Mouse (Mus musculus): ENCODE data around the gene Lctl.
"Not testable (repeated sequence)": the region's sequence is repeated elsewhere in the genome, so short reads cannot be mapped to it uniquely, and the experiment has no call there.

Gene Lctl

DNA sequence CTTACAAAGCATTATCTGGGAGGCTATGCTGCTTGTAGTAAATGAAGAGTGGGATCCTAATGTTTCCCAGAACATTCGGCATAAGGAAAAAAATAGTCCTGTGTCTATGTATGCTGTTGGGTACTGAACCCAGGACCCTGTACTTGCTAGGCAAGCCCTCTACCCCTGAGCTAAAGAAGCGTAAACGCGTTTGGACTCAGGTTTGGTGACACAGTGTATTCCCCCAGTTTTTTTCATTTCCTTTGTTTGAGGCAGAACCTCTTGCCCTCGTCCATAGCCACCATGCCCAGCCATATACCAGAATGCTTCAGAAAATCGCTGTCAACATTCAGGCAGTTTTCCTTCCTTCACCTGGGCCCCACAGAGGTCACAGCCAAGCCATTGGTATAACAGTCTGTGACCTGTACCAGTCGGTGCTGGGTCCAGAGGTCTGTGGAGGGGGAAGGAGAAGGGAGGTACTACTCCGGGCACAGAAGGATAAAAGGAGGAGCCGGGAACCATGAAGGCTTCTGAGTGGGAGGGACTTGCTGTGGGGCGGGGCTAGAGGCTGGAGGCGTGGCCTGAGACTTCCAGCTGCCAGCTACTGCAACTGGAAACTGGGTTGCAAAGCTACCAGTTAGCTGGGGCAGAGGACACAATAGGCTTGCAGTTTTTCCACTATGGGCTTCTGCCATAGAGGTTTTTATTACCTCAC, 3.8 kb downstream of the Lctl start:
- DNase-seq: no peak

DNA sequence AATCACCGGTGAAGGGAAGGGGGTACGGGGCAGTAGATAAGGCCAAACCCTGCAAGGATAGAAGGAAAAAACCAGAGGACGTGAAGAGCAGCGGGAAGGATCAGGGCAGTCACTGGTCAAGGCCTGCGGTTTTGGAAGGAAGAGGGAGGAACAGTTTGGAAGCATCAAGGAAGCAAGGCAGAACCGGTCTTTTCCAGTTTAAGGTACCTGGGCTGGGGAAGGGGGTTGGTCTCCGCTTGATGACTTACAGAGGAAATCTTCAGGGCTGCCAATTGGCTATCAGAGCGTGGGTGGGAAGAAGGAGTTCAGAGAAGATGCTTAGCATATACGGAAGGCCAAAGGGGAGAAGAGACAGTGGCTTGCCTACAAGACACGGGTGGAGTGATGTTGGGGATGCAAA, 5.7 kb downstream of the Lctl start:
- no peak for DNase-seq

DNA sequence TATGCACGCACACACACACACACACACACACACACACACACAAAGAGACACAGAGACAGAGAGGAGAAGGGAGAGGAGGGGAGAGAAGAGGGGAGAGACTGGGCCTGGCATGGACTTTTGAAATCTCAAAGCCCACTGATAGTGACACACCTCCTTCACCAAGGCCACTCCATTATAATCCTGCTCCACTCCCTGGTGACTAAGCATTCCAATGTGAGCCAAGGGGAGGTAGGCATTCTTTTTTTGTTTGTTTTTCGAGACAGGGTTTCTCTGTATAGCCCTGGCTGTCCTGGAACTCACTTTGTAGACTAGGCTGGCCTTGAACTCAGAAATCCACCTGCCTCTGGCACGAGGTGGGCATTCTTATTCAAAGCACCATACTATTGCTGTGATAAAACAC, 7.9 kb downstream of the Lctl start:
- not testable (repeated sequence) for DNase-seq

DNA sequence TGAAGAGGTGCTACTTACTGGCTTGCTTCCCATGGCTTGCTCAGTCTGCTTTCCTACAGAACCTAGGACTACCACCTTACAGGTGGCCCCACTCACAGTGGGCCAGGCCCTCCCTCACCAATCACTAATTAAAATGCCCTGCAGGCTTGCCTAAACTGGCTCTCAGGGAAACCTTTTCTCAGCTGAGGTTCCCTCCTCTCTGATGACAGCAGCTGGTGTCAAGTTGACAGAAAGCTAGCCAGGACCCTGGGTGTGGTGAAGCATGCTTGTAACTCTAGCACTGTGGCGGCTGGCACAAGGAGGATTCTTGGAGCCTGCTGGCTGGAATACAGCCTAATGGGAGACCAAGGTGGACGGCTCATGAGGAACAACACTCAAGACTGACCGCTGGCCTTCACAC, 8.4 kb downstream of the Lctl start:
- no peak for DNase-seq

DNA sequence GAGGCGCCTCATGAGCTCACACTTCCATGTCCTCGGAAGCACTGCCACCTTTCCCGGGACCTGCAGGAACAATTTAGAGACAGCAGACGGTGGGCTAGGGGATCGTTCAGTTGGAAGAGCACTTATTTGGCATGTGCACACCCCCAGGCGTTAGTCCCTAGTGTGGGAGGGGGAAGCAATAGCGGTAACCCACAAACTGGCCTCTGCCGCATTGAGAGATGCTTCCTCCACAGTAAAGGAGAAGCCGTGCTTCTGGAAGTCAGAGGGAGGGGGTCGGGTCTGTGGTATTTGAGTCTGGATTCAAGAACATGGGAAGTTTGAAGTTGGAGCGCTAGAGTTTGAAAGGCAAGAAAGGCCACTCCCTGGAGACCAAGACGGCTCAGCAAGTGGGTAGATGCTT, 9.2 kb downstream of the Lctl start:
- DNase-seq: no peak

DNA sequence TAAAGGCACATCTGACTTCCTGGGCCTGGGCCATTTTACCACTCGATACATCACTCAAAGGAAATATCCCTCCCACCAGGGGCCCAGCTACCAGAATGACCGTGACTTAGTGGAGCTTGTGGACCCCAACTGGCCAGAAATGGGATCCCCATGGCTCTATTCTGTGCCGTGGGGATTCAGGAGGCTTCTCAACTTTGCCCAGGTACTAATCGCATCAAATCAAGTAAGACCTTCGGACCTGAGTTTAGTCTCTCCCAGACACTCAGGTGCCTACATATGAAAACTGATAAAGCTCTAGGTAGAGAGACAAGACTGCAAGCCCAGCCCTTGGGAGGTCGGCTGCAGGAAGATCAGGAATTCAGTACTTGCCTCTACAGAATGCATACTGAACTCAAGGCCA, 14.7 kb downstream of the Lctl start:
- DNase-seq: no peak

GRCm38 (mm10) chr9:64138896-64139295, 21.9 kb downstream of the Lctl start:
- peak; percentile 29 for DNase-seq

GRCm38 (mm10) chr9:64139879-64140278, 22.9 kb downstream of the Lctl start:
- no peak for DNase-seq

DNA sequence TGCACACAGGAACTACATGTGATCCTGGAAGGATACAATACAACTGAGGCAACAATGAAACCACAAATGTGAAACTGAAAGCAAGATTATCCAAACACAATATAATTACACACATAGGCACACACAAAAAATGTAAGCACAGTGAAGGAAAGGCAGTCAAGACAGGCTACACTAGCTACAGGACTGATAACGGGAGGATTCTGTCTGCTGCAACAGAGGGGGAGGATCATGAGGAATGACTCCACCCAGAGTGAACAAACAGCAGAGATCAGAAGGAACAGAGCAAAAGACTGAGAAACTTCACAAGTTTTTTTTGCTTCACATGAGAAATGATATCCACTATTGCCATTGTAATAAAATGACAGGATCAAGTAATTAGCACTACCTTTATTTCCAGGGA, 39.7 kb downstream of the Lctl start:
- DNase-seq: no peak

- no peak for DNase-seq
Observed at GRCm38 (mm10) chr9:64160471-64160870, 43.5 kb downstream of the Lctl start.

DNA sequence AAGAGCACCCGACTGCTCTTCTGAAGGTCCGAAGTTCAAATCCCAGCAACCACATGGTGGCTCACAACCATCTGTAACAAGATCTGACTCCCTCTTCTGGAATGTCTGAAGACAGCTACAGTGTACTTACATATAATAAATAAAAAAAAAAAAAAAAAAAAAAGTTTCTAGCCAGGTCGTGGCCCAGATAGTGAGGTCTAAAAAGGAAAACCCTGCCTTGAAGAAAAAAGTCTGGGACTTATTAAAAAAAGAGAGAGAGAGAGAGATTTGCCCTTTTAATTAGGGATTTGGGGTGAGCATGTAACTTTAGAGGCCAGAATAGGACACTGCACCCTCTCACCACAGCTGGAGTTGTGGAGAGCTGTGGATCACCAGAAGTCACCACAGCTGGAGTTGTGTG, 53.0 kb downstream of the Lctl start:
- not testable (repeated sequence) for DNase-seq

DNA sequence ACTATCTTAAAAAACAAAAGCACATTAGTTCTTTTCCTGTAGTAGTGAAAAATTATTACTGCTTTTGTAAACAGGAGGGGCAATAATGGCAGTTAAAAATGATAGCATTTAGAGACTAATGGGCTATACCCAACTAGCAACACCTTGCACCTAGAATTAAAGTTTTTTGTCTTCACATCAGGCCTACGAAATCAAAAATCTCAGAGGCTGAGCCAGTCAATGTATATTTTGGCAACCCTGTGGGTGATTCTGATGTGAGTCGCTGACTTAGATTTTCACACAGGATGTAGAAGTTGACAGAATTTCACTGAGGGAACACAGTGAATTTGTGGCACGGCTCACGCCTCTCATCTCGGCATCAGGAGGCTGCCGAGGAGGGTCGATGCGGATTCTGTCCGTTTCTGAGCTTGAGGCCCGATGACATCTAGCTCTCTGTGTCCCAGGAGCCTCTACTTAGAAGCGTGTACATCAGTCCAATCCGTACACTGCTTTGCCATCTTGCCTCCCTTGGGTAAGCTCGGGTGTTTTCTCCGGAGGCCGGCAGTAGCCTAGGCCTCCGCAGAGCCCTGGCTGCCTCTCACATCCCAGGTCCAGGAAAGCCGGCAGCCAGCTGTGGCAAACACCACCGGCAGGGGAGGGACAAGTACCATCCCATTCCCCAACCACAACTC, 55.3 kb downstream of the Lctl start:
- no peak for DNase-seq

GRCm38 (mm10) chr9:64172816-64173665, 56.1 kb downstream of the Lctl start, which contains the start of the genes Zwilch and Rpl4:
Zwilch (minus strand) TSS chr9:64173104.
Rpl4 (plus strand) TSS chr9:64173375.
- DNase-seq: peak; percentile 77

DNA sequence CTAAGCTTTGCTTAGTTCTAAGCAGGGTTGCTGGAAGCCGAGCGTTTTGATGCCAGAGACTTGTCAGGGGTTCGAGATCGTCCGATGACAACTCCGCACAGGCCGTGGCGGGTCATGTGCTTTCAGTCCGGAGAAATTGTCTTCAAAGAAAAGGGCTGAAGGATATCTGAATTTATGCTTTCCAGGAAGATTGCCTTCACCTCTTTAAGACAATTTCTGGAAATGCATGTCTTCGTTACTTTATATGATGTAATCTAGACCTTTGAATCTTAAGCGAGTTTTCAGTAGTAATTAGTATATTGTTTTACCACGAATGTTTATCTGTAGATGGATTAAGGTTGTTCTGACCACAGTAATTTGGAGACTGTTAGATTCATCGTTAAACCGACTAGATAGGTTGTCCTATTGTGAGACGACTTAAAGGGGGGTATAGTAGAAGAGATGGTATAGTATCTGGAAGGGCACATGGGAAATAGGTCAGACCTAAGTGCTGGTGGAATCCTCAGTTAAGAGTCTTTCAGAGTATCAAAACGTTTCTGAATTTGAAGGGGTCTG, 56.8 kb downstream of the Lctl start:
- no peak for DNase-seq

GRCm38 (mm10) chr9:64174341-64174740, 57.4 kb downstream of the Lctl start:
- DNase-seq: no peak

DNA sequence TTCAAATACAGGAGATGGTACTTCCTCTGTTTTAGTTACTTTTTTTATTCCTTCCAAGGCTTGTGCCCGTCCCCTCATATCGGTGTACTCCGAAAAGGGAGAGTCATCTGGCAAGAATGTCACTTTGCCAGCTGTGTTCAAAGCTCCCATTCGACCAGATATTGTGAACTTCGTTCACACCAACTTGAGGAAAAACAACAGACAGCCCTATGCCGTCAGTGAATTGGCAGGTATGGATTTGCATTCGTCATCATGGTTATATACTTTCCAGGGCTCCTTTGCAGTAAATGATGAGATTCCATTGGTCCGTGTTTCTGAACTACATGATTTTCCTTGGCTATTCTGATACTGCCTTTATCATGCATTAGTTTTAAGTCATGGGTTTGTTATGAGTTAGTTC, 57.8 kb downstream of the Lctl start:
- no peak for DNase-seq

GRCm38 (mm10) chr9:64175378-64175777, 58.4 kb downstream of the Lctl start:
- no peak for DNase-seq

DNA sequence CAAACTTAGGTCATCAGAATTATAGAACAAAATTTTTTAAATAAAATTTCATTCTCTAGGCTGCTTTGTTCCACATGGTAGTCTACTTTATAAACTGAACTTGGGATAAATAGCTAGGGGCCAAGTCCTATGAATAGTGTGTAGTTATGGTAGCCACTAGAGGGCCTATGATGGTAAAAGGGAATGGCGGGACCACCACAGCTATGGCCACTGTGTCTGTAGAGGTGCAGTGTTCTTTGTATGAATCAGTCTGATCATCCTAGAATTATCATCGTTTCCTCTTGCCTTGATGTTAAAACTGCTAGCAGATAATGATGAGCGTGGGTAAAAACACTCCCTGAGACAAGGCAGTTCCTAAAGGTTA, 61.6 kb downstream of the Lctl start:
- no peak for DNase-seq

DNA sequence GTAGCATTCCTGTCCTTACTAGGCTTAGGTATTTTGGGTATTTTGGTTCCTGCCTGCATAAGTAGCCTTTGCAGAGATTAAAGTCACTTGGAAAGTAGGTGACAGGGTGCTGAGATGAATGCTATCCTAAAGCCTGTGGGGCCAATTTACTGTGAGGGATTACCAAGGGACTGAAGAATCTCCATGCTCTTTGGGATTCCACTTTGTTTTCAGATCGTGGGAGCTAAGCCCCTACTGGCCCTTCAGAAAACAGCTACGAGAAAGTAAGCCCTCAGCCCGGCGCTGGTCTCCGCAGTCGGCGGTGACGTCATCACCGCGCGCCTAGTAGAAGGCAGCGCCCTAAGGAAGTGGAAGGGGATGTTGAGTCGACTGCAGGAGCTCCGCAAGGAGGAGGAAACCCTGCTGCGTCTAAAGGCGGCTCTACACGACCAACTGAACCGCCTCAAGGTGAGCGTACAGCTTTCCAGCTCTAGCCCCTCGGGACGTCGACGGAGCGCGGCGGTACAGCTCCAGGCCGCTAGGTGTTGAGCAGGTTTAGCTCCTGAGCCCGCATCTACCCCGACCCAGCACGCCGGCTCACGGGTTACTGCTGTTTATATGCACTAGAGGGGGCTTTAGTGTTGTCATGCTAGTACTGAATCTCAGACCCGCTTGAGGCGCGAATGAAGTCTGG, 62.2 kb downstream of the Lctl start, which contains the start of gene Snapc5:
Gene Snapc5, plus strand, starts transcription at position 301 of the 673 bp plus-strand sequence.
- DNase-seq: peak; percentile 90

DNA sequence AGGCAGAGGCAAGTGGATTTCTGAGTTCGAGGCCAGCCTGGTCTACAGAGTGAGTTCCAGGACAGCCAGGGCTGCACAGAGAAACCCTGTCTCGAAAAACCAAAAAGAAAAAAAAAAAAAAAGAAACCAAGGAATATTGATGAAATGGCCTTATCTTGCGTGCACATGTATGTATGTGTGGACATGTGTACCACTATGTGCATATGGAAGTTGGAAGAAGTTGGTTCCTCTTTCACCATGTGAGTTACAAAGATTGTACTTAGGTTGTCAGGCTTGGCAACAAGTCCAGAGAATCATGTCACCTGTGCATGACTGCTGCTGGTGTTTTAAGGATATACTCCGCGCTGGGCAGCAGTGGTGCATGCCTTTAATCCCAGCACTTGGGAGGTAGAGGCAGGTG, 66.3 kb downstream of the Lctl start:
- DNase-seq: not testable (repeated sequence)

DNA sequence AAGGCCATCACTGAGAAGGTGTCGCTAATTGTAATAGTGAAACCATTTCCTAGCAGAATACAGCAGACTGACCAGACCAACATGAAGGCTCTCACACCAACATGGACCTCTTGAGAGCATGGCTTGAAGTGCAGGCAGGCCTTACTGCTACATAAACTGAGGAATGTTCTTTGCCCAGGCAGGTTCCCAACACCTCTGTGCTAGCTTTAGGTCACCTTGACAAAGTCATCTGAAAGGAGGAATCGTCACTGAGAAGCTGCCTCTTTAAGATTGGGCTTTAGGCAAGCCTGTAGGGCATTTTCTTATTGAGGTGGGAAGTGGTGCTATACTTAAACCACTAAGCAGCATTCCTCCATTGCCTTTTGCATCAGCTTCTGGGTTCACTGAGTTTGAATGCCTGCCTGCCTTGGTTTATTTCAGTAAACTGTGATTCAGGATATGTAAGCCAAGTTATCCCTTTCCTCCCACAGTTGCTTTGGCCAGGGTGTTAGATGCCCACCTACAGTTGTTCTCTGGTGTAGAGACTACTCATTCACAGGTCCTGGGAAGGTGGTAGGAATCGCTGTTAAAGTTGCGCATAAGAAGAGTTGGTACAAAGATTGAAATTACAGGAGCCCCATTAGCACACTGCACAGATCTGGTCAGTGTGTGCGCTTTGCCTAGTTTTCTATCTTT, 67.4 kb downstream of the Lctl start:
- DNase-seq: no peak
